Mouse (Mus musculus) CH12.LX (cell line): ENCODE measurements at regions not wholly inside any gene's neighbourhood (a gene's known extent, or its start where the extent isn't known, plus 50 kb on each side); places are given as distances from the start of the nearest gene placed in this dataset.
A peak's percentile ranks its signal among the peaks of the same experiment; 100 is the strongest.

Experiments used
- DNase-seq: peaks from one replicate; pipeline ENCODE4 v3.0.0-alpha.2; 2013; ENCODE audit errors: extremely low read depth
- H3K27ac ChIP-seq: 2 replicates; pipeline ENCODE4 v1.5.1; 2012; ENCODE audit warnings: low read depth, mild to moderate bottlenecking, control low read depth, moderate library complexity; ENCODE audit not compliant: insufficient read depth
- H3K27me3 ChIP-seq: replicated peaks from 2 replicates; pipeline ENCODE3; 2012; ENCODE audit warnings: inconsistent platforms
- H3K36me3 ChIP-seq, 2 experiments: replicated peaks in 1 of 2; 2 replicates each; pipeline versions ENCODE3 to v1.6.1; 2012; ENCODE audit warnings: inconsistent platforms in 1 of 2, low read length in 1 of 2, mild to moderate bottlenecking in 1 of 2, mixed read lengths in 1 of 2, moderate library complexity in 1 of 2; ENCODE audit not compliant: control insufficient read depth in 1 of 2, insufficient read depth in 1 of 2
- H3K4me1 ChIP-seq, 2 experiments: 2 replicates each; pipeline ENCODE4 v1.6.1; 2012; ENCODE audit warnings: inconsistent platforms in 1 of 2, moderate library complexity in 1 of 2; ENCODE audit not compliant: insufficient read depth in 2 of 2, control insufficient read depth in 1 of 2
- H3K4me2 ChIP-seq: 2 replicates; pipeline ENCODE4 v1.6.1; 2012; ENCODE audit warnings: low read depth, mild to moderate bottlenecking, control low read depth; ENCODE audit not compliant: poor library complexity, insufficient read depth, severe bottlenecking
- H3K4me3 ChIP-seq, 3 experiments: fragments of 150-350 bp in 1 of 3; sonication (generic) in 1 of 3; replicated peaks in 1 of 3; 2 replicates each; pipeline versions ENCODE3 to v1.5.1; 2011 to 2012; ENCODE audit warnings: low read depth in 2 of 3, low read length in 2 of 3, mild to moderate bottlenecking in 2 of 3, moderate library complexity in 2 of 3, control low read depth in 1 of 3, improper control_type of control experiment in 1 of 3, inconsistent platforms in 1 of 3, mixed read lengths in 1 of 3; ENCODE audit not compliant: poor library complexity in 1 of 3
- H3K79me2 ChIP-seq: replicated peaks from 2 replicates; pipeline ENCODE4 v1.6.1; 2012; ENCODE audit warnings: mild to moderate bottlenecking, moderate library complexity; ENCODE audit not compliant: control insufficient read depth, poor library complexity, insufficient read depth, severe bottlenecking; ENCODE audit errors: extremely low read depth
- H3K9ac ChIP-seq: 2 replicates; pipeline ENCODE4 v1.6.1; 2012; ENCODE audit warnings: low read depth, mild to moderate bottlenecking, control low read depth, moderate library complexity; ENCODE audit not compliant: insufficient read depth
- H3K9me3 ChIP-seq: replicated peaks from 2 replicates; pipeline ENCODE3; 2012; ENCODE audit warnings: low read length, inconsistent platforms, mixed read lengths
- CTCF ChIP-seq, 2 experiments: IDR thresholded peaks in 1 of 2; conservative IDR thresholded peaks in 1 of 2; 2 replicates each; pipeline ENCODE4 v1.5.1; 2011 to 2012; ENCODE audit warnings: low read depth in 2 of 2, low read length in 2 of 2, improper control_type of control experiment in 1 of 2, inconsistent platforms in 1 of 2, mild to moderate bottlenecking in 1 of 2, moderate library complexity in 1 of 2
- ELF1 ChIP-seq: IDR thresholded peaks from 2 replicates; pipeline ENCODE4 v1.6.1; 2014; ENCODE audit warnings: low read depth, mild to moderate bottlenecking, inconsistent platforms, low read length, improper control_type of control experiment
- EP300 ChIP-seq: IDR thresholded peaks from 2 replicates; pipeline ENCODE4 v1.6.1; 2011; ENCODE audit warnings: low read length, improper control_type of control experiment
- ETS1 ChIP-seq: conservative IDR thresholded peaks from 2 replicates; pipeline ENCODE4 v1.6.1; 2012; ENCODE audit warnings: low read depth, mild to moderate bottlenecking, inconsistent platforms, low read length, improper control_type of control experiment, moderate library complexity
- GABPA ChIP-seq: IDR thresholded peaks from 2 replicates; pipeline ENCODE4 v1.6.1; 2012; ENCODE audit warnings: low read depth, low read length, improper control_type of control experiment, inconsistent platforms; ENCODE audit not compliant: insufficient replicate concordance
- HCFC1 ChIP-seq: IDR thresholded peaks from 2 replicates; pipeline ENCODE4 v1.6.1; 2012; ENCODE audit warnings: low read depth, mild to moderate bottlenecking, inconsistent platforms, low read length, improper control_type of control experiment
- IRF4 ChIP-seq: IDR thresholded peaks from 2 replicates; pipeline ENCODE4 v1.6.1; 2014; ENCODE audit warnings: low read depth, mild to moderate bottlenecking, inconsistent platforms, low read length, improper control_type of control experiment
- JUN ChIP-seq: IDR thresholded peaks from 2 replicates; pipeline ENCODE4 v1.6.1; 2011; ENCODE audit warnings: low read depth, mild to moderate bottlenecking, low read length, improper control_type of control experiment, moderate library complexity; ENCODE audit not compliant: insufficient read depth
- JUND ChIP-seq: conservative IDR thresholded peaks from 2 replicates; pipeline ENCODE4 v1.6.1; 2011; ENCODE audit warnings: low read depth, low read length, improper control_type of control experiment
- KAT2A ChIP-seq: IDR thresholded peaks from 2 replicates; pipeline ENCODE4 v1.6.1; 2012; ENCODE audit warnings: low read length, improper control_type of control experiment, inconsistent platforms; ENCODE audit not compliant: insufficient replicate concordance
- MAX ChIP-seq: IDR thresholded peaks from 2 replicates; pipeline ENCODE4 v1.6.1; 2011; ENCODE audit warnings: low read length, improper control_type of control experiment
- MYC ChIP-seq: IDR thresholded peaks from 2 replicates; pipeline ENCODE4 v1.6.1; 2011; ENCODE audit warnings: low read depth, mild to moderate bottlenecking, improper control_type of control experiment, low read length
- NRF1 ChIP-seq: IDR thresholded peaks from 2 replicates; pipeline ENCODE4 v1.6.1; 2014; ENCODE audit warnings: low read depth, mild to moderate bottlenecking, inconsistent platforms, low read length, improper control_type of control experiment, moderate library complexity
- PAX5 ChIP-seq: IDR thresholded peaks from 2 replicates; pipeline ENCODE4 v1.6.1; 2012; ENCODE audit warnings: low read length, inconsistent platforms, mixed read lengths
- POLR2A ChIP-seq: IDR thresholded peaks from 2 replicates; pipeline ENCODE4 v1.6.1; 2011; ENCODE audit warnings: low read depth, mild to moderate bottlenecking, improper control_type of control experiment, low read length
- SIN3A ChIP-seq: IDR thresholded peaks from 2 replicates; pipeline ENCODE4 v1.6.1; 2012; ENCODE audit warnings: low read length, improper control_type of control experiment, inconsistent platforms
- SMC3 ChIP-seq: IDR thresholded peaks from 2 replicates; pipeline ENCODE4 v1.6.1; 2011; ENCODE audit warnings: low read depth, low read length, improper control_type of control experiment
- TBP ChIP-seq: conservative IDR thresholded peaks from 2 replicates; pipeline ENCODE4 v1.6.1; 2011; ENCODE audit warnings: low read depth, low read length, improper control_type of control experiment
- TCF12 ChIP-seq: IDR thresholded peaks from 2 replicates; pipeline ENCODE4 v1.6.1; 2014; ENCODE audit warnings: low read depth, mild to moderate bottlenecking, inconsistent platforms, low read length, improper control_type of control experiment
- UBTF ChIP-seq: IDR thresholded peaks from 2 replicates; pipeline ENCODE4 v1.6.1; 2012; ENCODE audit warnings: low read depth, mild to moderate bottlenecking, inconsistent platforms, low read length, improper control_type of control experiment, moderate library complexity
- USF2 ChIP-seq: conservative IDR thresholded peaks from 2 replicates; pipeline ENCODE4 v1.6.1; 2011; ENCODE audit warnings: low read depth, low read length, improper control_type of control experiment
- ZC3H11A ChIP-seq: IDR thresholded peaks from 2 replicates; pipeline ENCODE4 v1.6.1; 2012; ENCODE audit warnings: low read depth, mild to moderate bottlenecking, inconsistent platforms, low read length, improper control_type of control experiment
- ZNF384 ChIP-seq: IDR thresholded peaks from 2 replicates; pipeline ENCODE4 v1.6.1; 2012; ENCODE audit warnings: low read depth, low read length, improper control_type of control experiment, inconsistent platforms
- dilution Hi-C: fragments of 300-500 bp; cut with MboI; formaldehyde crosslinking; loops from 2 replicates; pipeline ENCODE4 v1.14.3; 2020; ENCODE audit warnings: low sequenced_read_pairs; ENCODE audit not compliant: extremely low pct_unique_long_range_greater_than_20kb, extremely low pct_ligation_motif_present
- in situ Hi-C: fragments of 300-500 bp; cut with MboI; formaldehyde crosslinking; loops from 3 replicates; pipeline ENCODE4 v1.14.3; 2019; ENCODE audit warnings: low sequenced_read_pairs, low pct_ligation_motif_present, low pct_unique_long_range_greater_than_20kb, mixed read lengths

- no peak for DNase-seq
- Histone ChIP-seq H3K27me3 (no peaks in the 10 kb centered on the region), H3K9me3 (no peaks in the 10 kb centered on the region), H3K36me3 (no peaks in the 10 kb centered on the region), H3K27ac (no peak overlapping the region), H3K4me1 (no peaks in the 10 kb centered on the region), H3K4me2 (no peak overlapping the region), H3K79me2 (no peaks in the 10 kb centered on the region), H3K9ac (no peak overlapping the region), H3K4me3 (no peak overlapping the region)
- dilution Hi-C loops (no loop called here), in situ Hi-C loops (no loop called here)
- no peak for TF ChIP-seq ZC3H11A
- no peak for TF ChIP-seq IRF4
- TF ChIP-seq SIN3A, result no peak
- TF ChIP-seq SMC3, result no peak
- no peak for TF ChIP-seq NRF1
- TF ChIP-seq USF2, result no peak
- TF ChIP-seq JUND, result no peak
- TF ChIP-seq POLR2A, result no peak
- TF ChIP-seq EP300, result no peak
- TF ChIP-seq KAT2A, result no peak
- no peak for TF ChIP-seq GABPA
- TF ChIP-seq JUN, result no peak
- TF ChIP-seq UBTF, result no peak
- TF ChIP-seq HCFC1, result no peak
- TF ChIP-seq ZNF384, result no peak
- no peak for TF ChIP-seq TCF12
- no peak for TF ChIP-seq TBP
- TF ChIP-seq MAX, result no peak
- no peak for TF ChIP-seq MYC
Measured at GRCm38 (mm10) chr3:60773383-60773782, 229.2 kb upstream of the P2ry1 start.

GRCm38 (mm10) chr3:60785137-60785875 lies 217.3 kb upstream of the P2ry1 start:
- H3K9ac ChIP-seq, result no peak overlapping the region
- no peaks in the 10 kb centered on the region for H3K79me2 ChIP-seq
- TF ChIP-seq POLR2A (no peak), ETS1 (peak; percentile 32), PAX5 (no peak), CTCF (conservative IDR thresholded peaks at IDR 0.05 in 1 of 2, IDR thresholded peaks at IDR 0.05 in 1 of 2; ENCODE audit: low read depth in 2 of 2, low read length in 2 of 2) (0 out of 4 replicates have a peak, but pooled peaks of 1 of the 2 experiments have one; percentile 1), ZNF384 (peak; percentile 32; the same call in 1 of the 2 replicates), UBTF (no peak), ELF1 (0 out of 2 replicates have a peak, but pooled peaks have one; percentile 49), IRF4 (peak; percentile 17; the same call in 1 of the 2 replicates)
- H3K4me3 ChIP-seq, result no peak overlapping the region
- 0 out of 2 replicates have a peak overlapping the region, but pooled peaks have one; percentile 11 for H3K4me2 ChIP-seq
- no peaks in the 10 kb centered on the region for H3K9me3 ChIP-seq
- DNase-seq, result peak; percentile 77
- H3K27ac ChIP-seq, result no peak overlapping the region
- H3K36me3 ChIP-seq, result no peaks in the 10 kb centered on the region
- in situ Hi-C loops (no loop called here), dilution Hi-C loops (no loop called here)
- no peaks in the 10 kb centered on the region for H3K27me3 ChIP-seq
- peaks cover 0 to 32% of the 10 kb centered on the region in 2 experiments; a peak in 2 of 4 replicates for H3K4me1 ChIP-seq
